ENCODE assay signal across 8 mouse cellular contexts in the genomic region with DNA sequence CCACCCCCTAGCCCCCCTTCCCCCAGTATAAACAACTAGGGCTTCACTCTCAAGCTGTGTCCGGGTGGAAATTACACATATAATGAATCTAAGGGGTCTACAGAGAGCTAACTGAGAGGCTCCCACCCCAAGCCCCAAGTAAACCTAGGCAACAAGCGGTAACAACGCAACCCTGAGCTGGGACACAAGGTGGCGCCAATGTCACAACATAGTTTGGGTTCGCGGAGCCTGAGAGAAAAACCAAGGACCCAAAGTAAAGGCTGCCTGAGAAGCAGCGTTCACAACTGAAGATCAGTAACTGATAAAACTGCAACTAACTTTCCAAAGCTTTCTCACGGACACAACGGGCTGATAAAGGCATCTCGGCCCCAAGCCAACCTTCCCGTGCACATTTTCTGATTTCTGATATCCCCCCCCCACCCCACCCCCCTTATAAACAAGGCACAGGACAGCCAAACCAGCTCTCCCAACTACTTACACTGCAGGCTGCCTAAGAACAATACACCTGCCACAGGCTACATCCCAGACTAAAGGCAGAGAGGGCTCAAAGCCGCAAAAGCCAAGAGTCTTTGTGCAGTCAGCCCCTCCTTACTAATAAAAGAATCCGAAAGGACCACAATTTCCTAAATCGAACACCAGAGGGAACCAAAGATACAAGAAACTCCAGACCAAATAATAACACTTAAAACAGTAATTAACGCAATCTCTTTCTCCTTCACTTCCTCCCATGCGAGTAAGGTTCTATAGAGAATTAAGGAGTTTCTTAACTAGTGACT. TPM values are rescaled to one million over a fixed set of nuclear protein-coding genes. Genes with fewer than 3 reads are reported as not detected.
A peak's percentile ranks its signal among the peaks of the same experiment; 100 is the strongest.
DNase-seq lines count a peak whose midpoint lies in the region; ATAC-seq and TF ChIP-seq lines count a peak whose summit lies in the region.

No protein-coding gene starts in this region.

- no peak for TF ChIP-seq EP300 in liver, postnatal 0 days (IDR thresholded peaks at IDR 0.05; ENCODE audit: low read depth)

- peak; percentile 77 for TF ChIP-seq CTCF in liver, postnatal 0 days (IDR thresholded peaks at IDR 0.05; ENCODE audit: low read depth)

- 0 out of 2 replicates have a peak overlapping the region, but pooled peaks have one; percentile 6 for H3K27ac ChIP-seq in forebrain, embryonic 11.5 days (ENCODE audit: low read depth, low read length)
- no peak overlapping the region for H3K27ac ChIP-seq in liver, postnatal 0 days (ENCODE audit: low read depth)
- no peak overlapping the region for H3K27ac ChIP-seq in neural tube, embryonic 15.5 days (replicated peaks)

- H3K36me3 ChIP-seq in forebrain, embryonic 11.5 days (ENCODE audit: control insufficient read depth, insufficient read depth, low read length) = no peaks in the 10 kb centered on the region
- no peaks in the 10 kb centered on the region for H3K36me3 ChIP-seq in liver, postnatal 0 days (replicated peaks; ENCODE audit: insufficient read depth, low read length)
- H3K36me3 ChIP-seq in neural tube, embryonic 15.5 days = no peaks in the 10 kb centered on the region

- H3K4me2 ChIP-seq in forebrain, embryonic 11.5 days (ENCODE audit: low read depth, low read length, severe bottlenecking) = peak overlapping the region; percentile 75
- peak overlapping the region; percentile 90 for H3K4me2 ChIP-seq in liver, postnatal 0 days (ENCODE audit: low read depth, low read length)
- peak overlapping the region; percentile 89 for H3K4me2 ChIP-seq in neural tube, embryonic 15.5 days

- H3K9ac ChIP-seq in forebrain, embryonic 11.5 days (ENCODE audit: low read length) = peak overlapping the region; percentile 64
- no peak overlapping the region for H3K9ac ChIP-seq in liver, postnatal 0 days (replicated peaks)
- H3K9ac ChIP-seq in neural tube, embryonic 15.5 days (replicated peaks) = peak overlapping the region; percentile 48

- no peaks in the 10 kb centered on the region for H3K9me3 ChIP-seq in forebrain, embryonic 11.5 days (ENCODE audit: control insufficient read depth, low read length)
- no peaks in the 10 kb centered on the region for H3K9me3 ChIP-seq in liver, postnatal 0 days (ENCODE audit: low read length)
- H3K9me3 ChIP-seq in neural tube, embryonic 15.5 days (replicated peaks) = no peaks in the 10 kb centered on the region

- H3K4me3 ChIP-seq in forebrain, embryonic 11.5 days (ENCODE audit: low read depth, low read length) = peak overlapping the region; percentile 39
- peak overlapping the region; percentile 46 for H3K4me3 ChIP-seq in liver, postnatal 0 days (ENCODE audit: low read depth, low read length)
- peak overlapping the region; percentile 42 for H3K4me3 ChIP-seq in neural tube, embryonic 15.5 days (replicated peaks)

- peak; percentile 59 for DNase-seq in CD4-positive helper T cell, adult 2 months (ENCODE audit: low read depth, low spot score)
- DNase-seq in brain, embryonic 18.5 days (ENCODE audit: low read depth, low spot score) = peak; percentile 59
- peak; percentile 90 for DNase-seq in forebrain, embryonic 11.5 days (ENCODE audit: low spot score)
- peak; percentile 71 to 80 for DNase-seq in heart, postnatal 10 days
- peak; percentile 88 for DNase-seq in kidney, postnatal 4 days
- peak; percentile 78 for DNase-seq in liver, postnatal 0 days
- DNase-seq in testis, postnatal 10 days (ENCODE audit: low spot score) = peak; percentile 84

- 2% methylated on average over 16 of the region's 16 CpGs for WGBS in forebrain, embryonic 11.5 days
- WGBS in liver, postnatal 0 days (ENCODE audit: insufficient replicate concordance) = 2% methylated on average over 16 of the region's 16 CpGs
- 0% methylated on average over 16 of the region's 16 CpGs for WGBS in neural tube, embryonic 15.5 days

- peak; percentile 92 for ATAC-seq in forebrain, embryonic 11.5 days (replicated peaks; ENCODE audit: low FRiP score)
- ATAC-seq in liver, postnatal 0 days = peak; percentile 76
- peak; percentile 95 for ATAC-seq in neural tube, embryonic 15.5 days (ENCODE audit: low FRiP score)

- no peaks in the 10 kb centered on the region for H3K4me1 ChIP-seq in forebrain, embryonic 11.5 days (replicated peaks; ENCODE audit: control insufficient read depth, insufficient read depth, low read length)
- H3K4me1 ChIP-seq in liver, postnatal 0 days (ENCODE audit: insufficient read depth) = no peaks in the 10 kb centered on the region
- no peaks in the 10 kb centered on the region for H3K4me1 ChIP-seq in neural tube, embryonic 15.5 days

- H3K27me3 ChIP-seq in forebrain, embryonic 11.5 days (ENCODE audit: control insufficient read depth, insufficient read depth, low read length) = no peaks in the 10 kb centered on the region
- H3K27me3 ChIP-seq in liver, postnatal 0 days (ENCODE audit: insufficient read depth, low read length) = no peaks in the 10 kb centered on the region
- no peaks in the 10 kb centered on the region for H3K27me3 ChIP-seq in neural tube, embryonic 15.5 days (replicated peaks)

- intact Hi-C loops in heart, postnatal 10 days (cut with DNase I) = loop anchor here (5.0 kb wide), 1 partner anchor 109 kb away; no protein-coding TSS in a partner anchor

RNA-seq across cellular contexts. Expression of gene Fam162b, which starts 36.8 kb away (rescaled TPM):
- polyA plus RNA-seq in forebrain, embryonic 11.5 days (2014; fragmentation: Nextera tagmentation; extraction: Ambion mirVana) = 2.5 and 4.1 TPM in 2 replicates
- total RNA-seq in heart, postnatal 10 days (2021) = not detected
- polyA plus RNA-seq in liver, postnatal 0 days (2015; fragmentation: Nextera tagmentation; extraction: Ambion mirVana) = not detected in 2 replicates
- polyA plus RNA-seq in neural tube, embryonic 15.5 days (2015; fragmentation: Nextera tagmentation; extraction: Ambion mirVana) = 1.3 and 1.6 TPM in 2 replicates
